Mouse (Mus musculus) cerebellum, postnatal 36 days (tissue): ENCODE data around the gene Ppp4r3a.
"Not testable (repeated sequence)": the region's sequence is repeated elsewhere in the genome, so short reads cannot be mapped to it uniquely, and the experiment has no call there.

ENCODE experiments used
- DNase-seq, 2 experiments: peaks; one replicate each; pipeline ENCODE4 v3.0.0; 2021 to 2022; ENCODE audit warnings: mixed read lengths in 2 of 2

The Ppp4r3a gene

DNA sequence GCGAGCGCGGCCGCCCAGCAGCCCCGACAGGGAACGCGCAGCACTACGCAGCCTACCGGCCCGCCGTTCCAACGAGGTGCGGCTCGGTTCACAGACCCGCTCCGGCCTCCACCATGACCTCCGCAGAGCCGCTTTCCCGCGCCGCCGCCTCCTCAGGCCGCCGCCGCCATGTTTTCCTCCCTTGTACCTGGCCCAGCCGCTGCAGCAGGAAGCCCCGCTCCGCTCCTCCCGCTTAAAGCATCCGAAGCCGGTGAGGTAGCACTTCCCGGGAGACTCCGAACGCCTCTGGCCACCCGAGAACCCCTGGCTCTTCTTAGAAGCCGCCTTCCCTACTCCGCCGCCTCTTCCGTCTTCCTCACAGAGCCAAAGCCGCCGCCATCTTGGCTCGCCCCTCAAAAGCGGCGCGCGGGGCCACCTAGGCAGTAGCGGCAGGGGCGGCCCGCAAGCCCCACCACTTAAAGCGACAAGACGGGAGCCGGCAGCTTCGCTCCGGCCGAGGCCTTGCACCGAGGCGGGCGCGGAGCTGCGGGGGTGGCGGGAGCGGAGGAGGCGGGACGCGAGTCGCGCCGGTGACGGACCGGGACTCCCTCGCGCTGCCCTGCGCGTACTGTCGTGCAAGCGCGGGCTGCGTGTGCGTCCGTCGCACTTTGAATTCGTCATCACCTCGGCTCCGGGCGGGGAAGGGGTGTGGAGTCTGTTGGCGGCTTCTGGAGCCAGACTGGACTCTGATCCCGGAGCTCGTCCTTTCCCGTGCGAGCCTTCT lies at the start of gene Ppp4r3a:
Gene Ppp4r3a (minus strand): TSS at position 627 of the 763 bp plus-strand sequence.
- DNase-seq: peak; percentile 94 to 97

DNA sequence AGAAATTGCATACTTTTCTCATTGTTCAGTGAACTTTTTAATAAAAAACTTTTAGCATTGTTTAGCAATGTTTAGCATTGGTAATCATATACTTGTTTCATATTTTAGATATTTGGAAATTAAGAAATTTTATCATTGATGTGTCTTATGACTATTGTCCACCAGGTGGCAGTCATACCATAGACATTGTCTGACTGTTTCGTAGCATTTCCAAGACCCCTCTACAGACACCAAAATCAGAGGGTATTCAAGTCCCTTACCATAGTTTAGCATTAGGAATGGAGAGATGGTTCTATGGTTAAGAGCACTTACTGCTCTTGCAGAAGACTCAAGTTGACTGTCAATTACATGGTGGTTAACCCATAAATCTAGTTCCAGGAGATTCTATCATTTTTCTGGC lies 39.5 kb upstream of the Ppp4r3a start:
- no peak for DNase-seq

DNA sequence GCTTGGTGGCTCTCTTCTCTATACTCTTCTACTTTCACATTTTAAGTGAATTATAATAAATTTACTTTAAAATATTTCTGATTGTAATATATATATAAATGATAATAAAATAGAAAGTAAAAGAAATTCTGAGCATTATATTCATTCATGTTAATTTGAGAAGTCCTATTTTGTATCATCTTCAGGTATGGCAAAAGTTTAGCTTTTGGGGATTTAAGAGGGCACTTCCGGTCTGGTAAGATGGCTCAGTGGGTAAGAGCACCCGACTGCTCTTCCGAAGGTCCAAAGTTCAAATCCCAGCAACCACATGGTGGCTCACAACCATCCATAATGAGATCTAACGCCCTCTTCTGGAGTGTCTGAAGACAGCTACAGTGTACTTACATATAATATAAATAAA lies 38.6 kb upstream of the Ppp4r3a start:
- DNase-seq: not testable (repeated sequence)

DNA sequence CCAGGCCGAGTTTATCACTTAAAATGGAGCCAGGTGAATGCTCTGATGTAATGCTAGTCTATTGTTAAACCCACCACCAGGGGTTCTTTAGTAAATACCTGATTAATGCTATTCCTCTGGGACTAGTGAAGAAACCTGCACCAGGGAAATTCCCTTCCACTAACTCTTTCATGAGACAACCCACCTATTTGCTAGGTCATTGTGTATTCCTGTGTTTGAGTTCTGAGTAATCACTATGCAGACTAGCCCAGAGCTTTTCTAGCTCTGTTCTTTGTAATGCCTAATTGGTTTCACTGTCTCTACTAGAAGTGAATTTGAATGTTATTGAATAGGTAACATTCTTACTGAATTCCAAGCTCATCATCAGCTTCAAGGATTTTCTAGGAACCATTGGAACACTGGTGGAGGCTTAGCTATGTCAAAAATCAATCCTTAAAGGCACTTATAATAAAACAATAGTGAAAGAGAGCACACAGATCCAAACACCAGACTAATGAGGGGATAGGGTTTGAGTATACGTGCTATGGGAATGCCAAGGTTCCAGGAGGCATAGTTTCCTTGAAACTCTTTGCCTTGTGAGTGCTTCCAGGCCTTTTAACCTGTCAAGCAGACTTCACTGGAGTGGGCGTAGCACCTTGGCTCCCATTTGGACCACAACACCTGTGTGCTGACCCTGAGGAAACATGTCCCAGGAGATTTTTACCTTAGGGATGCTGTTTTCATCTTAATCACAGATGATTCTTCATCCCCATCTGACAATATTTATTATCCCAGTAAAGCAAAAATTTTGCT lies 26.5 kb upstream of the Ppp4r3a start:
- DNase-seq: not testable (repeated sequence)

DNA sequence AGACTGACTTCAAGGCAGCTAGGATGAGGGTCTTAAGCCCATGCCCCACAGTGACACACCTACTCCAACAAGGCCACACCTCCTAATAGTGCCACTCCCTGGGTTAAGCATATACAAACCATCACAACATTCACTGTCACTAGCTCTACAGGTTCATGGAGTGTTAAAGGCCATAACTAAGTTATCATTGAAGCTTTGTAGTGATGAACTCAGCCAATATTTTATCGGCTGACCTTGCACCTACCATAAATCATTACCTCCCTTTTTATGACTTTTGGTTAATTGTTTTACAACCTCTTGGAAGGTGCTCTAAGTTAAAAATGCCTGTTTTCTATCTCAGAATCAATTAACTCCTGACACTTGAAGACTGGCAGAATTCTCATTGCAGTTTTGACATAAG lies 24.2 kb upstream of the Ppp4r3a start:
- no peak for DNase-seq

DNA sequence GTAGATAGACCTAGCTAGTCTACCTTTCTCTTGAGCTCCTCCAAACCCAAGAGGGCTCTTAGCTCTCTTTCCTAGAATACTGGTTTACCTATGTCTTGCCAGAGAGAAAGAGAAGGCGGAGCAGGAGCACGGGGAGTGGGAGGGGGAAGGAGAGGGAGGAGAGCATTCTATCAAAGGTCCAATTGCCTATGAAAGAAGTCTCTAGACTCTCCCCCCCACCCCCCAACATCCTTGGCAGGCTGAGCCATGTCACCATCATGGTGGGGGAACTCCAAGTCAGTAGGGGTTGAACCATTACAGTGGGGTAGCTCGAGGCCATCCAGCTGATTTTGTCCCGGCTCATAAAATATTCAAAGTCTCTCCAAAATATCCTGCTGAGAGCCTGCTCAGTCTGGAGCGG lies 22.1 kb upstream of the Ppp4r3a start:
- DNase-seq: no peak

DNA sequence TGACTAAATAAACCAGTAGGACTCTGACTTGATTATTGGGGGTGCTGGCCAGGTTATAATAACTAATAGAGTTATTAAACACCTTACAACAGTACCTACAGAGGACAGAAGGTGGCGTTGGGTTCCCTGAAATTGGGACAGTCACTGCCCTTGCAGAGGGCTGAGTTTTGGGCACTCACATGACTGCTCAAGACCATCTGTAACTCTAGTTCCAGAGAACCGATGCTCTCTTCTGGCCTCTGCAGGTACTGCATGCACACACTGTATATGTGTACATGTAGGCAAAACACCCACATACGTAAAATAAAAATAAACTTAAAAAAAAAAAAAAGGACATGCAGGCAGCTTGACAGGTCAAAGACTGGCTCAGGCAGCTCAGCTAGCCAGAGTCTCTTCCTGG lies 19.1 kb upstream of the Ppp4r3a start:
- peak in 1 of 2 experiments; percentile 7 for DNase-seq

DNA sequence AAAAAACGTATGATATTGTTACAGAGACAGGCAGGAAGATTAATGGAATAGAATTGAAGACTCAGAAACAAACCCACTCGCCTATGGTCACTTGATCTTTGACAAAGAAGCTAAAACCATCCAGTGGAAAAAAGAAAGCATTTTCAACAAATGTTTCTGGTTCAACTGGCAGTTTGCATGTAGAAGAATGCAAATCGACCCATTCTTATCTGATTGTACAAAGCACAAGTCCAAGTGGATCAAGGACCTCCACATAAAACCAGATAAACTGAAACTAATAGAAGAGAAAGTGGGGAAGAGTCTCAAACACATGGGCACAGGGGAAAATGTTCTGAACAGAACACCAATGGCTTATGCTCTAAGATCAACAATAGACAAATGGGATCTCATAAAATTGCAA lies 10.2 kb upstream of the Ppp4r3a start:
- not testable (repeated sequence) for DNase-seq

DNA sequence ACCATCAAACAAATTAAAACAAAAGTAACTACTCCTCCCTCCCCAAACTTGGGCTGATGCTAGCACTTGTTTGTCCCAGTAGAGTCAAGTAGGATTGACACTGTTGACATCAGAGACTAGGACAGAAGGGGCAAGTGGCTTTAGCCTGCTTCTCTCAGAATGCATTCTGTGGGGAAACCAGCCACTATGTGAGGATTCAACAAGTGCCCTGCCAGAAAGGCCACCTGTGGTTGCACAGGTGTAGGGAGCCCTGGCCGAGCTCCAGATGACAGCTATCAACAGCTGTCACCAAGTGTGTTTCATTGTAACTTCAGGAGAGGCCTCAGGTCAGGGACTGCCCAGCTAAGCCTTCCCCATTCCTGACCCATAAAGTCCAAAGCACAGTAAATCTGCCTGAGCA lies 6.5 kb upstream of the Ppp4r3a start:
- DNase-seq: no peak

DNA sequence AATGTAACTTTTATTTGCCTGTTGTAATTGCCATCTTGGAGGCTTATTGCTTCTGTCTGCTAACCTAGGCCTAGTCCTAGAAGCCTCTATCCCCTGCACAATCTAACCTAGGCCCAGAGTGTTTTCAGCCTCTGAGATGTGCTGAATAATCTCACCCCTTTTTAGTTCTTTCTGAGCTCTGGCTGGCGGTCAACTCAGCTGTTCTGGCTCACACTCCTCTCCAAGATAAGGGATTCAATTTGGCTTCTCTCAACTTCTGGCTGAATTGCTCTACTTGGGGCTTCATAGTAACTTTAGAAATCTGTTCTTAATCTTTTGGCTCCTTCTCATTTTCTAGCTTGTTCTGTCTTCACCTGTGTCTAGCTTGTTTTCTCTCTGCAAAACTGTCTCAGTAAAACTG lies 3.9 kb upstream of the Ppp4r3a start:
- DNase-seq: no peak

DNA sequence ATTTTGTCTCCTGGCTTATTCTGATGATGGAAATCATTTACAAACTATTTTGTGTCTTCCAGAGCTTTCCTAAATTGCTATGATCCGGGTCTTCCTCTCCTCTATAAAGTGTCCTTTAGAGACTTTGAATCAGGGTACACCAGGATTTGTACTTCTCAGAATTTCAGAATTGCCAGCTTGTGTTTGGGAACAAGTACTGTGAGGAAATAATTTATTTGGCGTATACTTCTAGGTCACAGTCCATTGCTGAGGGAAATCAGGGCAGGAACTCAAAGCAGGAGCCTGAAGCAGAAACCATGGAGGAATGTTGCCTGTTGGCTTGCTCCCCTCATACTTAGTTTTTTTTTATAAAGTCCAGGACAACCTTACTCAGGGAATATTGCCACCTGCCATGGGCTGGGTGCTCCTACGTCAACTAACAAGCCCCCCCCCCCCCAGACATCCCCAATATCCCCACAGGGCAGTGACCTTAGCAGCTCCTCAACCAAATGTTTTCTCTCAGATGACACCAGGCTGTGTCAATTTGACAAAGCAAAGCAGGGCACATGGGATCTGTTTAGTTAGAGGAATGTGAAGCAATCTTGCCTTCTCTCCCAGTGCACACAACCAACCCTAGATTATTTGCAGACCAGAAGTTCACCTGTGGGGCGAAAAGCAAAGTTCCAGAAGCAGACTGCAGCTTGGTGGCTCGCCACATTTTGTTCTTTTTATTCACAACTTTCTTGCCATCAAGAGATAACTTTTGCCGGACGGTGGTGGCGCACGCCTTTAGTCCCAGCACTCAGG lies 1.6 kb upstream of the Ppp4r3a start:
- DNase-seq: no peak

DNA sequence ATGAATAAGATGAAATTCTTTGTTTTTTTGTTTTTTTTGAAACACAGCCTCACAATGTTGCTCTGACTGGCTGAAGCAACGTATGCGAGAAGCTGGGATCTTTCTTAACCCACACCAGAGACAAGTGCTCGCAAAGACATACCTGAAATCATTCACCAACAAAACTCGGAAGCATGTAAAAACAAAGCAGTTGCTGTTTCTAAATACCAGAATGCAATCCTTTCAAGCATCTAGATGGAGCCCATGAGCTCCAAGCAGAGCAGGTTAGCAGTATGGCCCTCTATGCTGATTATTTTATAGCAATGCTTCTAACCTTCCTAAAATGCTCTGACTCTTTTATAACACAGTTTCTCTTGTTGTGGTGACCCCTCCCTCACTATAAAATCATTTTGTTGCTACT lies 735 bp upstream of the Ppp4r3a start:
- no peak for DNase-seq

DNA sequence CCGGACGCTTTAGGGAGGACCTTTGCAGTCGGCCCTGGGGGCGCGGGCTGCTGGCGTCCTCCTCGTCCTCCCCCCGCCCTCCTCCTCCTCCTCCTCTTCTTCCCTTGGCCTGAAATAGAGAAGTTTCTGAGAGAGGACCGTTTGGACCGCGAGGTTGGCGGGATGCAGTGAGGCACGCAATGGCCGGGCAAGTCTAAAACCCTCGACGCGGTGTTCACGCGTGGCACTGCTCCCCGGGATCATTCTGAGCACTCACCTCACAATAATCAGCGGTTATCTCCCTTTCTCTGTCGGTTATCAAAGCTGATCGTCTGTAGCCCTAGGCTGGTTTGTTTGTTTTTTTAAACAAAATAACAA lies 315 bp upstream of the Ppp4r3a start:
- DNase-seq: no peak

DNA sequence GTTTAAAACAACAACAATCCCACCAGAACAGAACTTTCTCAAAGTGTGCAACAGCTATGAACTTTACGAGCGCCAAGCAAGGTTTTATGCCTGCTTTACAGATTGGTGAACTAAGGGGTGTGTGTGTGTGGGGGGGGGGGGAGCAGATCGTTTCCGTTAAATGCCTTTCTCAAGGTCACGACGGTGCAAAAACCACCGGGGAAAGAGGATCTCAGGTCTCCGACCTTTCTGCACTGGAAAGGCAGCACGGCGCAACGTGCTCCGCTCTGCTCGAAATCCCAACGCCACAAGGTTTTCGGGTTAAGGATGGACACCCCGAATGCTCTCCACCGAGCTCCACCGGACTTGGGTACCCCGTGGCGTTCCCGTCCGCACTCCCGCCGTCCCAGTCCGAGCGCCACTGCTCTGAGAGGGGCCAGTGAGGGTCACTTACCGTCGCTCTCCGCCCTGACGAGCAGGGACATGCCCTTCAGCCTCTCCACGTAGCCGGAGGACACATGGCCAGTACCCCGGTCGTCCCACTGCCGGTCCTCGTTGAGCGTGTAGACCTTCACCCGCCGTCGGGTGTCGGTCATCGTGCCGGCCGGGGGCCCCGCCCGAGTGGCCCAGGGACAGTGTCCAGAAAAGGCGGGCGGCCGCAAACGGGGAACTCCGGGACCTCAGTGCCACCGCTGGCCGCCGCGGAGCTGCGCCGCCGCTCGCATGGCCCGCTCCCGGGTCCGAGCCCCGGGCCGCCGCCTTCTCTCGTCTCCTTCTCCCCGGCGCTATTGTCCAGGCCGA lies 1.0 kb downstream of the Ppp4r3a start:
- DNase-seq: peak in 1 of 2 experiments; percentile 42

DNA sequence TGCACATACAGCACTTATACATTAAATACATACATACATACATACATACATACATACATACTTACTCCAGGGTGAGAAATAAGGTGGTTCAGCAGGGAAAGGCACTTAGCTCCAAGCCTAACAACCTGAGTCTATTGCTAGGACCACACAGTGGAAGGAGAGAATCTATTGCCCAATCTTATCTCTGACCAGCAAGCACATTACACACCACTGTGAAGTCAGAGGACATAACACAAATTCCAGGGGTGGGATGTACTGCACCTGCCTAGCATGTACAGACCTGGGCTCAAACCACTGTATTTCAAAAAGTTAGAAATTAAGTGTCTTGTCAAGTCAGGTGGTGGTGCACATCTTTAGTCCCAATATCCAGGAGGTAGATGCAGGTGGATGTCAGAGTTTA lies 5.5 kb downstream of the Ppp4r3a start:
- DNase-seq: no peak

DNA sequence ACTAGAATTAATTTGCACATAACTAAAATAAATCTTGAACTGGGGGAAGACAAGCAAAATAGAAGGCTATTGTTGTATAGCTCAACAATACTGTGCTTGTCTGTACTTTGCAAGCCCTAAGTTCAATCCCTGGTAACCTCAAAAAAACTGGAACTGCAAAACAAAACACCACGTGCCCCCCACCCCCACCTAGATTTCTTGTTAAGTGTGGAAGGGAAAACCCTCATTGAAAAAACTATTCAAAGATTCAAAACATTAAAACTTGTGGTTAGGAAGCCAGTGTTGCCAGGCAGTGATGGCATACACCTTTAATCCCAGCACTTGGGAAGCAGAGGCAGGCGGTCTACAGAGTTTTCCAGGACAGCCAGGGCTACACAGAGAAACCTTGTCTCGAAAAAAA lies 8.1 kb downstream of the Ppp4r3a start:
- no peak for DNase-seq

DNA sequence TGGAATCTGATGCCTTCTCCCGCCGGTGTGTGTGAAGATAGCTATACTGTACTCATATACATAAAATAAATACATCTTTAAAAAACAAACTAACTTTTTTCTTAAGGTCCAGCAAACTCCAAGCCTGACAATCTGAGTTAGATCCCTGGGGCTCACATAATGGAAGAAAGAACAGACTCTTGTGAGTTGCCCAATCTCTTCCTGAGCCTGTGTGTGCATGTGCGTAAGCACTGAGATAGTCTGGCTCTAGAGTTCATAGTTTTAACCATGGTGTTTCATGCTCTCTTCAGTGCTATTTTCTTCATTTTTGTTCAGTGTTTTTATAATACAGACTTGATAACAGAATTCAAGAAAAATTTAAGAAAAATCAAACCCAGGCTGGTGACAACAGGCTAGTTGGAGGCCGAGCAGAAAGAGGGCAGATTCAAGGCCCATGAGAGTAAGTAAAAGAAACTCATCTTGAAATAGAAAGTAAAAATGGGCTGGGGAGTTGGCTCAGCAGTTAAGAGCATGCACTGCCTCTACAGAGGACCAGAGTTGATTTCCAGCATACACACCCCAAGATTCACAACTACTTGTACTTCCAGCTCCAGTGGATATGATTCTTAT lies 8.6 kb downstream of the Ppp4r3a start:
- no peak for DNase-seq

DNA sequence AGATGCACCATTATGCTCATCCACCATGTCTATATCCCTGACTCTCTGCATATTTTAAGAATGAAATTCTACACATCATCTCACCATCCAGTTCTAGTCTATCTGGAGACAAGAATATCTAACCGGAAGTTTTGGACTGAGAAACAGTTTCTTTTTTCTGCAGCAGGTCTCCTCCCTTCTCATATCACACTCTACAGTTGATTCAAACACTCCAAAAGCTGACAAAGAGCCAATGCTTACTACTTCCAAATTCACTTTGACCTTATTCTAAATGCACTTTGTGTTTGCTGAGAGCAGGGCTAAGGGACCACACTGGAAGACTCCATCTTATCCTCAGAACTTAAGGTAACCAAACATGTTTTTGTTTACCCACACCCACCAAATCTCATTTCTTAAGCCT lies 13.7 kb downstream of the Ppp4r3a start:
- no peak for DNase-seq

DNA sequence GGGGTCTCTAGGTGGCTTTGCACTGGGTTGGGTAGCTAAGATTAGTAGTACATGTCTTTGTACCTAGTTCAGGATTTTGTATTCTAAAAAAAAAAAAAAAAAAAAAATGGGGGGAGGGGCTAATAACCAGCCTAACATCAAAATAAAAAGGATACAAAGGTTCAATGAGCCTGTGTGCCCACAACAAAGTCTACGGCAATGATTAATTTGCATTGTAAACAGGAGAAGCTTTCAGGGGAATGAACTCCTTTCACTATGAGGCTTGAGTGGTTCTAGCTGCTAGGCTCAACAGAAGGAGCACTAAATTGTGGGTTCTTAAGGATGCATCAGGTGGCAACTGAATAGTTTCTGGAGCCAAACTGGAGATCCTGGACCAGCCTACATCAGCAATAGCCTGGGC lies 17.2 kb downstream of the Ppp4r3a start:
- DNase-seq: no peak

DNA sequence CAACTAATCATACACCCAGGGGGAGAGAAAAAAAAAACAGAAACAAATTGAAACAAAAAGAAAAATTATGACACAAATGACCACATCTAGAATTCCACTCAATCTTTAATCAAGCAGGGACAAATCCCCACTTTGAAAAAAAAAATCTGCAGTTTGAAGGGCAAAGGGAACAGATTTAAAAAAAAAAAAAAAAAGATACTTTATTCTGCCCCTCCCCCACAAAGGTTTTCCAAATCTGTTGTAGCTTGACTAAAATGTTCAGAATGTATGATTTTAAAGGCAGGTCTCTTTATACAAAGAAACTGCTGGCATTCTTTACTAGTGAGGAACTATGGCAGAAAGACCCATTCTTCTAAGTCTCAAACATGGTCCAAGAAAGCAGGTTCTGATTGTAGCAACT lies 43.5 kb downstream of the Ppp4r3a start:
- no peak for DNase-seq

DNA sequence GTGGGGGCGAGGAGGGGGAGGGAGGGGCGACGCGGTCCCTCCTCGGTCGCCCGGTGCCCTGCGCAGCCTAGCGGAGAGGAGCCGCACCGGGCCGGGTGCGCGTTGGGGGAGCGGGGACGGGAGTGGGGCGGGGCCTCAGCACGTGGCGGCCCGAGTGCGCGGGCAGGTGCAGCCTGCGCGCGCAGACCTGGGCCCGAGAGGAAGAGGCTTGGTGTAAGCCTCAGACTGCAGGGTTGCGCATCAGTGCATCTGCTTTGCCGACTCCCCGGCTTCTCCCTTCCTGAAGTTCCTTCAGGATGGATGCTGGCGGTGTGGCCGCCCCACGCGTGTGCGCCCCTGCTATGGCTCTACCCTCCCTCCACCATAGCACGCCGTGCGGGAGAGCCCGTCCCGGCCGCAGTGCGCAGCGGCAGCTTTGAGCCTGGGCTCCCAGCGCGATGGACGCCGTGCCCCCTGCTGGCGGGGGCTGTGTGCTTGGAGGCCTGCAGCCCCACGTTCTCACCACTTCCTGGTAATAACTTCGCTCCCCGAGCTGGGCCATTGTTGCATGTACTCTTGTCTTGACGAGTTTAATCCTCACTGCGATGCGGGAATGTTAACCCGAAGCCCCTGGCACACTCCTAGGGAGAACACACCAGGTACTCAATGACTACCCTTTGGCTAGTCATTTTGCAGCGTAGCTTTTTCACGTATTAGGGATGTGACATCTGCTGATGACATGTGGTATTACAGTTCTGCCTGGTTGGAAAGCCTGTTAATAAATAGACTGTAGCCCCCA lies 54.4 kb downstream of the Ppp4r3a start, which contains the start of gene Ccdc88c:
Gene Ccdc88c (minus strand): TSS at position 103 of the 778 bp plus-strand sequence.
- peak; percentile 61 to 76 for DNase-seq
